Mouse (Mus musculus) lung, adult 2 months (tissue): ENCODE results near the gene Gse1. TPM values are rescaled to one million over a fixed set of nuclear protein-coding genes. Genes with fewer than 3 reads are reported as not detected.

Source experiments
- DNase-seq: peaks from one replicate; pipeline ENCODE4 v3.0.0; 2022
- H3K4me1 ChIP-seq: fragments of 200-500 bp; 2 replicates; pipeline ENCODE4 v1.6.1; 2011; ENCODE audit warnings: low read length; ENCODE audit not compliant: control insufficient read depth, insufficient read depth
- H3K4me3 ChIP-seq: fragments of 200-500 bp; replicated peaks from 2 replicates; pipeline ENCODE3; 2011; ENCODE audit warnings: low read depth, mild to moderate bottlenecking, control low read depth, low read length; ENCODE audit errors: extremely low read depth
- CTCF ChIP-seq: fragments of 200-500 bp; IDR thresholded peaks from 2 replicates; pipeline ENCODE4 v1.5.1; 2011; ENCODE audit warnings: mild to moderate bottlenecking, low read length, control low read depth; ENCODE audit not compliant: insufficient read depth
- POLR2A ChIP-seq: fragments of 200-500 bp; IDR thresholded peaks from 2 replicates; pipeline ENCODE4 v1.6.1; 2011; ENCODE audit warnings: low read depth, mild to moderate bottlenecking, control low read depth, low read length, borderline replicate concordance; ENCODE audit errors: extremely low read depth
- WGBS: fragments of 180-500 bp; shearing (Covaris S2); methylation state at CpG from one replicate; pipeline ENCODE4 v1.1.7; 2018; 5-methylcytosine and 5-hydroxymethylcytosine counted together
- polyA plus RNA-seq: library from polyadenylated mRNA; depleted of rRNA; stranded (reverse); fragments of >200 nt; gene quantifications from 2 replicates; pipeline ENCODE4 v1.2.3, GENCODE M21; 2012

The Gse1 gene
- polyA plus RNA-seq, 1 experiment = 35.6 TPM

DNA sequence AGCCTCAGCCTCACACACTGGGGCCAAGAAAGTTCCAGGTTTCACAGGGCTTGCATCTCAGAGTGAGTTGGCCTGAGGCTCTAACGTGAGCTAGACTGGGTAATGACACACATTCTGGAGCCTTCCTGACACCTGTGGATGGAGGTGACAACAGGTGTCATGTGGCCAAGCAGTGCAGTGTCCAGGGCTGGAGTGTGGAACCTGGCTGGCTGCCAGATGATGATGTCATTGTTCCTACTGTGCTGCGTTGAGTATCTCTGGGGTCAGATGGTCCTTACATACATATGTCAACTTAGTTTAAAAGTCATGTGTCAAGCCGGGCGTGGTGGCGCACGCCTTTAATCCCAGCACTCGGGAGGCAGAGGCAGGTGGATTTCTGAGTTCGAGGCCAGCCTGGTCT is 51.2 kb downstream of the Gse1 start:
- 77% methylated on average over 8 of the region's 8 CpGs for WGBS
- Histone ChIP-seq H3K4me1 (peaks cover 17% of the 10 kb centered on the region), H3K4me3 (no peak overlapping the region)
- no peak for TF ChIP-seq CTCF
- TF ChIP-seq POLR2A = no peak
- DNase-seq = no peak

- DNase-seq = peak; percentile 74
- Histone ChIP-seq H3K4me1 (peaks cover 12% of the 10 kb centered on the region), H3K4me3 (no peak overlapping the region)
- TF ChIP-seq POLR2A (no peak), CTCF (peak; percentile 93)
- 21% methylated on average over 4 of the region's 4 CpGs for WGBS
These were observed 53.2 kb downstream of the Gse1 start for GRCm38 (mm10) chr8:120281487-120281886.

DNA sequence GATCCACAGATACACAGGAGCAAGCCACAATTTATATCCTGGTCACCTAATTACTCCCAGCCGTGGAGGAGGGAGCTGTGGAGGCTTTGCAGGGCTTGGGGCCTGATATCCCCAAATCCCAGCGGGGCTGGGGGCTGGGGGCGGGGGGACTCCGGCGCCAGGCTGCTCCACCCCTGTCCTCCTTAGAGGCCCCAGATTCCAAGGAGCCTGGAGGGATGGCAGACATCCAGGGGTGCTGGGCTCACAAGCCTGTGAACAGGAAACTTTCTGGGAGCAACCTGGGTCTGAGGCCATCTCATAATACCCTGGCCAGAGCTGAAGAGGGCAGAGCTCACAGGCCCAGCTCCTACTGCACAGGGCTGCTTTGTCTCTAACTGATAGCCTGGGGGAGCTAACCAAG is 54.2 kb downstream of the Gse1 start:
- TF ChIP-seq POLR2A (no peak), CTCF (no peak)
- Histone ChIP-seq H3K4me1 (peaks cover 6% of the 10 kb centered on the region; the same call in 1 of the 2 replicates), H3K4me3 (no peak overlapping the region)
- no peak for DNase-seq
- 56% methylated on average over 5 of the region's 5 CpGs for WGBS

DNA sequence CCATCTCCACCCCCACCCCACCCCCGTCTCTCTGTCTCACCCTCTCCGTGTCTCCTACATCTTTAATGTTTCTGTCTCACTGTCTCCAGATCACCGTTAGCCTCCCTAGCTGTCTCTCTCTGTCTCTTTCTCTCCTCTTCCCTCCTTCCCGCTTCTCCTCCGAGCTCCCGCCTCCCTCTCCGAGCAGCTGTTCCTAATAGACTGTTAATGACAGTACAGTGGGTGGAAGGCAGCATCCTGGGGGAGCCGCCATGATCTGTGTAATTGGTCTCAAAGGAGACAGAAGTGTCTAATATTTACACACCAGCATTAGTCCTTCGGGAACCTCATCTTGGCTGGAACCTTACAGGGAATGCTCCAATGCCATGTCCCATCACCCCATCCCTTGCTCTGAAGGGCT is 56.0 kb downstream of the Gse1 start:
- no peak overlapping the region for H3K4me3 ChIP-seq
- no peak for DNase-seq
- 68% methylated on average over 9 of the region's 9 CpGs for WGBS
- TF ChIP-seq CTCF (no peak), POLR2A (no peak)
- peaks cover 4% of the 10 kb centered on the region; the same call in 1 of the 2 replicates for H3K4me1 ChIP-seq

- no peak overlapping the region for H3K4me3 ChIP-seq
- DNase-seq = no peak
- H3K4me1 ChIP-seq = peaks cover 6% of the 10 kb centered on the region; the same call in 1 of the 2 replicates
- no peak for TF ChIP-seq CTCF
- 15% methylated on average over 3 of the region's 3 CpGs for WGBS
These were observed 56.8 kb downstream of the Gse1 start for GRCm38 (mm10) chr8:120285033-120285432.

GRCm38 (mm10) chr8:120285878-120286277 is 57.6 kb downstream of the Gse1 start:
- TF ChIP-seq CTCF = no peak
- no peak for DNase-seq
- 73% methylated on average over 9 of the region's 9 CpGs for WGBS
- Histone ChIP-seq H3K4me1 (peaks cover 6% of the 10 kb centered on the region; the same call in 1 of the 2 replicates), H3K4me3 (no peak overlapping the region)

- TF ChIP-seq POLR2A (no peak), CTCF (peak; percentile 81)
- no peak overlapping the region for H3K4me3 ChIP-seq
- H3K4me1 ChIP-seq = peaks cover 10% of the 10 kb centered on the region
- WGBS = 54% methylated on average over 21 of the region's 21 CpGs
- peak; percentile 51 for DNase-seq
These were observed 60.1 kb downstream of the Gse1 start for GRCm38 (mm10) chr8:120288122-120288908.

DNA sequence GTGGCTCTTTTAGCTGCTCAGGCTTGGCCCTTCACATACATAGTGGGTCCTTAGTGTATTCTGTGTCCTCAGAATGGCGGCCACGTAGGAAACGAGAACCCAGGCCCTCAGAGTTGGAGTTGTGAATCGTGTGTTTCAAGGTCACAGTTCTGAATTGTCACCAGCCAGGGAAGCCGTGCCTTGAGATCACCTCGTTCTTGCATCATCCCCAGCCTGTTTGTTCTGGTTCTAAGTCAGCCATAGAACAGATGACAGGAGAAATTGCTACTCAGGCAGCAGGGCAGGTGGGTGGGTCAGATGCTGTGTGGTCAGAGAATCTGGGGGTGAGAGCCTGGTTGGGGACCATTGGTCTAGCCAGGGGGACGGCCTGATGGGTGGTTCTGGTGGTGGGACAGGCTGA is 60.9 kb downstream of the Gse1 start:
- no peak for DNase-seq
- TF ChIP-seq CTCF = no peak
- no peak for TF ChIP-seq POLR2A
- WGBS = 79% methylated on average over 7 of the region's 7 CpGs
- peaks cover 10% of the 10 kb centered on the region for H3K4me1 ChIP-seq
- no peak overlapping the region for H3K4me3 ChIP-seq

DNA sequence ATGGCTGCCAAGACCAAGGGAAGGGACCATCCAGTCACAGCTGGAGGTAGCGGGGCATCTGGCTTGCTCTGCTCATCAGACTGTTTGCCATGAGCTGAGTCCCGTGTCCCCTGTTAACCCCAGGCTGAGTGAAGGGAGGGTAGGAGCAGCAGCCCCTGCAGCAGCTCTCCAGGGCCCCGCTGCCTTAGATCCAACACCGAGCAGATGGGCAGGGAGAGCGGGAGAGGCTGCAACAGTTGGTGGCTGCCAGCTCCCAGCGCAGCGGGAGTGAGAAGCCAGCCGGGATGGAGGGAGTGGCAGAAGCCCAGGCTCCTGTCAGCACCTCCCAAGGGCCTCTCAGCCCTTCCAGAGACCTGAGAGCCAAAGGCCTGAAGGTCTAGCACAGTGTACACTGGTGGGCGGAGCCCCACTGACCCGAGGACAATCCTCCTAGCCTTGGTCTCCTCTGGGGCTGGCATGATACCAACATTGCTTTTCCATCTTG is 61.5 kb downstream of the Gse1 start:
- Histone ChIP-seq H3K4me1 (peaks cover 9% of the 10 kb centered on the region), H3K4me3 (no peak overlapping the region)
- no peak for DNase-seq
- WGBS = 54% methylated on average over 10 of the region's 10 CpGs
- no peak for TF ChIP-seq CTCF
- TF ChIP-seq POLR2A = no peak

GRCm38 (mm10) chr8:120290614-120291013 is 62.4 kb downstream of the Gse1 start:
- no peak for DNase-seq
- no peak overlapping the region for H3K4me3 ChIP-seq
- TF ChIP-seq CTCF (no peak), POLR2A (no peak)
- WGBS = 78% methylated on average over 15 of the region's 15 CpGs
- peaks cover 8% of the 10 kb centered on the region for H3K4me1 ChIP-seq
